Mouse (Mus musculus) stomach, postnatal 0 days (tissue): ENCODE measurements around the gene Etv1. TPM values are rescaled to one million over a fixed set of nuclear protein-coding genes. Genes with fewer than 3 reads are reported as not detected.

ENCODE experiments used
- ATAC-seq: fragments of 200-750 bp; cut with Nextera tagmentation; 2 replicates; pipeline ENCODE4 v1.8.0; 2017; ENCODE audit not compliant: low FRiP score, low TSS enrichment
- DNase-seq: peaks from one replicate; pipeline ENCODE4 v3.0.0-alpha.2; 2016; ENCODE audit warnings: low spot score
- H3K27ac ChIP-seq: fragments of 300-500 bp; sonication (generic); replicated peaks from 2 replicates; pipeline ENCODE4 v1.5.1; 2014; ENCODE audit warnings: mild to moderate bottlenecking, control low read depth
- H3K27me3 ChIP-seq: fragments of 300-500 bp; sonication (generic); 2 replicates; pipeline ENCODE4 v1.6.1; 2014; ENCODE audit warnings: low read length; ENCODE audit not compliant: control insufficient read depth, insufficient read depth
- H3K36me3 ChIP-seq: fragments of 300-500 bp; sonication (generic); 2 replicates; pipeline ENCODE4 v1.6.1; 2014; ENCODE audit warnings: low read length, mixed read lengths; ENCODE audit not compliant: control insufficient read depth, insufficient read depth
- H3K4me1 ChIP-seq: fragments of 300-500 bp; sonication (generic); replicated peaks from 2 replicates; pipeline ENCODE4 v1.6.1; 2014; ENCODE audit warnings: antibody characterized with exemption; ENCODE audit not compliant: control insufficient read depth, insufficient read depth
- H3K4me2 ChIP-seq: fragments of 300-500 bp; sonication (generic); replicated peaks from 2 replicates; pipeline ENCODE4 v1.6.1; 2014; ENCODE audit warnings: low read depth, mild to moderate bottlenecking, control low read depth, moderate library complexity
- H3K4me3 ChIP-seq: fragments of 300-500 bp; sonication (generic); 2 replicates; pipeline ENCODE4 v1.5.1; 2014; ENCODE audit warnings: low read depth, low read length, control low read depth
- H3K9ac ChIP-seq: fragments of 300-500 bp; sonication (generic); 2 replicates; pipeline ENCODE4 v1.6.1; 2014; ENCODE audit warnings: mild to moderate bottlenecking, low read length, control low read depth, mixed read lengths
- H3K9me3 ChIP-seq: fragments of 300-500 bp; sonication (generic); 2 replicates; pipeline ENCODE4 v1.6.1; 2016; ENCODE audit warnings: low read length; ENCODE audit not compliant: control insufficient read depth
- CTCF ChIP-seq: IDR thresholded peaks from 2 replicates; pipeline ENCODE4 v1.5.1; 2016; ENCODE audit warnings: antibody characterized with exemption, low read depth, mild to moderate bottlenecking, moderate library complexity
- EP300 ChIP-seq: optimal IDR thresholded peaks from 2 replicates; pipeline ENCODE3; 2016; ENCODE audit warnings: antibody characterized with exemption
- WGBS: fragments of 180-500 bp; shearing (Covaris S2); extraction: QIAGEN DNeasy Blood & Tissue Kit; methylation state at CpG from one replicate; pipeline ENCODE4 v1.1.7; 2014; 5-methylcytosine and 5-hydroxymethylcytosine counted together
- polyA plus RNA-seq: library from polyadenylated mRNA; unstranded; fragments of >200 nt; fragmentation: Nextera tagmentation; extraction: Ambion mirVana; gene quantifications from 2 replicates; pipeline ENCODE4 v1.2.1, GENCODE M21; 2015

Gene Etv1
- polyA plus RNA-seq: 20.7 and 20.9 TPM in 2 replicates

- Histone ChIP-seq H3K9me3 (no peaks in the 10 kb centered on the region), H3K27me3 (no peaks in the 10 kb centered on the region), H3K4me1 (no peaks in the 10 kb centered on the region), H3K4me2 (peak within 1 kb of the TSS; percentile 94), H3K9ac (peak within 1 kb of the TSS; percentile 64), H3K4me3 (peak within 1 kb of the TSS; percentile 68), H3K36me3 (no peaks in the 10 kb centered on the region), H3K27ac (peak within 1 kb of the TSS; percentile 94)
- TF ChIP-seq EP300 (no peak), CTCF (0 out of 2 replicates have a peak, but pooled peaks have one; percentile 5)
- DNase-seq: peak; percentile 57
- under 1% methylated on average over 20 of the region's 20 CpGs for WGBS
- peak; percentile 52 for ATAC-seq
These were observed at the start of gene Etv1 for GRCm38 (mm10) chr12:38779186-38779777. Gene Etv1 (plus strand): TSS chr12:38779380.

GRCm38 (mm10) chr12:38729661-38730060 lies 49.5 kb upstream of the Etv1 start:
- H3K4me2 ChIP-seq: no peak overlapping the region
- H3K4me1 ChIP-seq: no peaks in the 10 kb centered on the region
- no peak overlapping the region for H3K9ac ChIP-seq
- no peak overlapping the region for H3K27ac ChIP-seq
- H3K4me3 ChIP-seq: no peak overlapping the region
- TF ChIP-seq EP300 (no peak), CTCF (no peak)
- H3K36me3 ChIP-seq: no peaks in the 10 kb centered on the region
- DNase-seq (no peak), ATAC-seq (no peak)
- H3K27me3 ChIP-seq: no peaks in the 10 kb centered on the region
- 68% methylated on average over 3 of the region's 3 CpGs for WGBS
- no peaks in the 10 kb centered on the region for H3K9me3 ChIP-seq

DNA sequence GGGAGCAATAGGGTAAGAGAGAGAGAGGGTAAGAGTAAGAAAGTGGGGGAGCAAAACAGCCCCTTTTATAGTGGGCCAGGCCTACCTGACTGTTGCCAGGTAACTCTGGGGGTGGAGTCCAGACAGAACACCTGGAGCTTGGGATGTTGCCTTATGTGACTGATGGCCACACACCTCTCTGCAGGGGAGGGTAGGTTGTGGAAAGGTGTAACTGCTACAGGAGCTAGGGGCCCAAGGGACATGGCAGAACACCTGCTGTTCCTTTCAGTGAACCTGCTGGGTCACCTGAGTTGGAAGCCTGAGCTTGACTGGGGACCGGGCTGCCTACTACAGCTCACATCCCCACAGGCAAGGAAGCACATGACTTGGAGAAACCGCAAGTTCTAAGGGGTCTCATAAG lies 48.4 kb upstream of the Etv1 start:
- no peak overlapping the region for H3K4me2 ChIP-seq
- no peak for DNase-seq

DNA sequence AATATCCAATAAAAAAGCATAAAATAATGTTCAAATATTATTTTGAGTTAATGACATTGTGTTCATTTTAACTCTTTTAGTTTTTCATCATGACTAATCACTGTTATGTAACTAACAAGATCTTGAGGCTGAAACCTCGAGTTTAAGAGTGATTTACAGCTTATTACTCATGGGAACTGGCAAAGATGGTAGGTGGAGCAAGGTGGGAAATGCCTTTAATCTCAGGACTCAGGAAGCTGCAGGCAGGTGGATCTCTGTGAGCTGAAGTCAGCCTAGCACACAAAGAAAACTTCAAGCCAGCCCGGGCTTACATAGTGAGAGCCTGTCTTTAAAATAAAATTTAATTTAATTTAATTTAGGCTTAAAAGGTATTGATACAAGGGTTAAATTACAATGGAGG lies 19.9 kb upstream of the Etv1 start:
- DNase-seq (no peak), ATAC-seq (no peak)
- H3K36me3 ChIP-seq: no peaks in the 10 kb centered on the region
- no peak for TF ChIP-seq EP300
- no peak for TF ChIP-seq CTCF
- 32% methylated on average over 2 of the region's 2 CpGs for WGBS
- H3K27me3 ChIP-seq: no peaks in the 10 kb centered on the region
- H3K27ac ChIP-seq: no peak overlapping the region
- no peaks in the 10 kb centered on the region for H3K4me1 ChIP-seq
- H3K4me3 ChIP-seq: no peak overlapping the region
- H3K9ac ChIP-seq: no peak overlapping the region
- H3K4me2 ChIP-seq: no peak overlapping the region
- no peaks in the 10 kb centered on the region for H3K9me3 ChIP-seq

More for the DNA sequence above, 48.4 kb upstream of the Etv1 start:
- no peak for TF ChIP-seq CTCF
- no peaks in the 10 kb centered on the region for H3K4me1 ChIP-seq
- WGBS: 87% methylated on average over 2 of the region's 2 CpGs
- H3K36me3 ChIP-seq: no peaks in the 10 kb centered on the region
- no peaks in the 10 kb centered on the region for H3K27me3 ChIP-seq
- H3K9me3 ChIP-seq: no peaks in the 10 kb centered on the region
- H3K4me3 ChIP-seq: no peak overlapping the region
- H3K27ac ChIP-seq: no peak overlapping the region
- ATAC-seq: no peak
- no peak overlapping the region for H3K9ac ChIP-seq

GRCm38 (mm10) chr12:38777316-38777715 lies 1.9 kb upstream of the Etv1 start:
- Histone ChIP-seq H3K4me3 (no peak overlapping the region), H3K4me1 (no peaks in the 10 kb centered on the region), H3K27me3 (no peaks in the 10 kb centered on the region), H3K27ac (no peak overlapping the region), H3K9me3 (no peaks in the 10 kb centered on the region), H3K36me3 (no peaks in the 10 kb centered on the region), H3K4me2 (peak overlapping the region; percentile 94; the same call in 1 of the 2 replicates), H3K9ac (no peak overlapping the region)
- WGBS: 69% methylated on average over 7 of the region's 7 CpGs
- TF ChIP-seq EP300 (no peak), CTCF (no peak)
- DNase-seq (no peak), ATAC-seq (no peak)

DNA sequence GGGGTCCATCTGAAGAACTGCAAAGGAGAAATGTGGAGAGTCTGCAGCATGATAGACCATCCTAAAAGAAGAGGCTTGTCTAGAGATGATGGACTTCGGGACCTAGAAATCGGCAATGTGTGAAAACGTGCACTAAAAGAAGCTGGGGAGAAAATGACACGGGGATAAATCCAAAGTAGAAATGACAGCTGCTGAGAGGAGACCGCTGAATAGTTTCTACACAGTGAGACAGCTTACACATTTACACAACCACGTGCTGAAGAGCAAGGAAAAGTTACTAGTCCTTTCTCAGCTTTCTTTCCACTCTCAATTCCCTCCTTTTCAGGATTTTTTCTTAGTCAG lies 1.3 kb upstream of the Etv1 start:
- no peaks in the 10 kb centered on the region for H3K36me3 ChIP-seq
- H3K27me3 ChIP-seq: no peaks in the 10 kb centered on the region
- TF ChIP-seq CTCF: no peak
- TF ChIP-seq EP300: no peak
- DNase-seq: no peak
- peak overlapping the region; percentile 46 for H3K27ac ChIP-seq
- no peak overlapping the region for H3K9ac ChIP-seq
- H3K4me1 ChIP-seq: no peaks in the 10 kb centered on the region
- ATAC-seq: no peak
- peak overlapping the region; percentile 68 for H3K4me3 ChIP-seq
- no peaks in the 10 kb centered on the region for H3K9me3 ChIP-seq
- WGBS: 8% methylated on average over 6 of the region's 6 CpGs
- H3K4me2 ChIP-seq: peak overlapping the region; percentile 94
